Mouse (Mus musculus): Measurements from ENCODE around the gene Zmiz1. TPM values are rescaled to one million over a fixed set of nuclear protein-coding genes. Genes with fewer than 3 reads are reported as not detected.
A peak's percentile ranks its signal among the peaks of the same experiment; 100 is the strongest.

Gene Zmiz1
- polyA plus RNA-seq, 1 experiment from 2014 or later = 22.4 TPM

- H3K4me1 ChIP-seq (replicated peaks; ENCODE audit: control insufficient read depth, insufficient read depth, low read length) = peaks cover 44% of the 10 kb centered on the region
- H3K4me2 ChIP-seq (ENCODE audit: low read depth, low read length) = peak overlapping the region; percentile 90
- ATAC-seq (ENCODE audit: low read depth) = peak; percentile 1; the same call in 1 of the 2 replicates
- peak overlapping the region; percentile 100 for H3K27ac ChIP-seq (ENCODE audit: low read length)
- H3K4me3 ChIP-seq (ENCODE audit: low read length) = peak overlapping the region; percentile 97
- H3K36me3 ChIP-seq (ENCODE audit: control insufficient read depth, insufficient read depth, low read length) = no peaks in the 10 kb centered on the region
- H3K9me3 ChIP-seq (ENCODE audit: control insufficient read depth, low read length) = no peaks in the 10 kb centered on the region
- H3K9ac ChIP-seq (ENCODE audit: low read length) = peak overlapping the region; percentile 98
- H3K27me3 ChIP-seq (ENCODE audit: control insufficient read depth, insufficient read depth, low read depth, low read length) = no peaks in the 10 kb centered on the region
- under 1% methylated on average over 58 of the region's 63 CpGs for WGBS
Measured at GRCm38 (mm10) chr14:25459998-25460800, 1.2 kb downstream of the Zmiz1 start.

GRCm38 (mm10) chr14:25460801-25461675, 2.1 kb downstream of the Zmiz1 start:
- 0% methylated on average over 42 of the region's 42 CpGs for WGBS
- H3K4me1 ChIP-seq (replicated peaks; ENCODE audit: control insufficient read depth, insufficient read depth, low read length) = peaks cover 47% of the 10 kb centered on the region
- ATAC-seq (ENCODE audit: low read depth) = peak; percentile 26

GRCm38 (mm10) chr14:25461676-25462385, 2.8 kb downstream of the Zmiz1 start:
- peak overlapping the region; percentile 90 for H3K4me2 ChIP-seq (ENCODE audit: low read depth, low read length)
- peak overlapping the region; percentile 98 for H3K9ac ChIP-seq (ENCODE audit: low read length)
- no peak for ATAC-seq (ENCODE audit: low read depth)
- H3K4me1 ChIP-seq (replicated peaks; ENCODE audit: control insufficient read depth, insufficient read depth, low read length) = peaks cover 55% of the 10 kb centered on the region
- H3K4me3 ChIP-seq (ENCODE audit: low read length) = peak overlapping the region; percentile 97
- no peaks in the 10 kb centered on the region for H3K36me3 ChIP-seq (ENCODE audit: control insufficient read depth, insufficient read depth, low read length)
- H3K9me3 ChIP-seq (ENCODE audit: control insufficient read depth, low read length) = no peaks in the 10 kb centered on the region
- peak overlapping the region; percentile 100 for H3K27ac ChIP-seq (ENCODE audit: low read length)
- WGBS = 12% methylated on average over 12 of the region's 12 CpGs
- no peaks in the 10 kb centered on the region for H3K27me3 ChIP-seq (ENCODE audit: control insufficient read depth, insufficient read depth, low read depth, low read length)

More at GRCm38 (mm10) chr14:25460801-25461675, 2.1 kb downstream of the Zmiz1 start:
- H3K9me3 ChIP-seq (ENCODE audit: control insufficient read depth, low read length) = no peaks in the 10 kb centered on the region
- H3K4me2 ChIP-seq (ENCODE audit: low read depth, low read length) = peak overlapping the region; percentile 90
- peak overlapping the region; percentile 98 for H3K9ac ChIP-seq (ENCODE audit: low read length)
- peak overlapping the region; percentile 100 for H3K27ac ChIP-seq (ENCODE audit: low read length)
- H3K36me3 ChIP-seq (ENCODE audit: control insufficient read depth, insufficient read depth, low read length) = no peaks in the 10 kb centered on the region
- H3K4me3 ChIP-seq (ENCODE audit: low read length) = peak overlapping the region; percentile 97
- no peaks in the 10 kb centered on the region for H3K27me3 ChIP-seq (ENCODE audit: control insufficient read depth, insufficient read depth, low read depth, low read length)

GRCm38 (mm10) chr14:25462975-25463374, 4.0 kb downstream of the Zmiz1 start:
- H3K9ac ChIP-seq (ENCODE audit: low read length) = no peak overlapping the region
- no peak overlapping the region for H3K27ac ChIP-seq (ENCODE audit: low read length)
- H3K4me3 ChIP-seq (ENCODE audit: low read length) = no peak overlapping the region
- peaks cover 64% of the 10 kb centered on the region for H3K4me1 ChIP-seq (replicated peaks; ENCODE audit: control insufficient read depth, insufficient read depth, low read length)
- no peaks in the 10 kb centered on the region for H3K9me3 ChIP-seq (ENCODE audit: control insufficient read depth, low read length)
- whole genome bisulfite sequencing = 29% methylated on average over 1 of the region's 1 CpGs
- no peaks in the 10 kb centered on the region for H3K36me3 ChIP-seq (ENCODE audit: control insufficient read depth, insufficient read depth, low read length)
- ATAC-seq (ENCODE audit: low read depth) = no peak
- H3K4me2 ChIP-seq (ENCODE audit: low read depth, low read length) = no peak overlapping the region
- no peaks in the 10 kb centered on the region for H3K27me3 ChIP-seq (ENCODE audit: control insufficient read depth, insufficient read depth, low read depth, low read length)

- 15% methylated on average over 9 of the region's 9 CpGs for WGBS
- Histone ChIP-seq H3K27ac (ENCODE audit: low read length) (no peak overlapping the region), H3K4me1 (replicated peaks; ENCODE audit: control insufficient read depth, insufficient read depth, low read length) (peaks cover 70% of the 10 kb centered on the region), H3K27me3 (ENCODE audit: control insufficient read depth, insufficient read depth, low read depth, low read length) (no peaks in the 10 kb centered on the region), H3K9ac (ENCODE audit: low read length) (peak overlapping the region; percentile 44; the same call in 1 of the 2 replicates), H3K9me3 (ENCODE audit: control insufficient read depth, low read length) (no peaks in the 10 kb centered on the region), H3K4me2 (ENCODE audit: low read depth, low read length) (0 out of 2 replicates have a peak overlapping the region, but pooled peaks have one; percentile 26), H3K36me3 (ENCODE audit: control insufficient read depth, insufficient read depth, low read length) (no peaks in the 10 kb centered on the region), H3K4me3 (ENCODE audit: low read length) (no peak overlapping the region)
- no peak for ATAC-seq (ENCODE audit: low read depth)
Measured at GRCm38 (mm10) chr14:25463919-25464318, 4.9 kb downstream of the Zmiz1 start.

- H3K9me3 ChIP-seq (ENCODE audit: control insufficient read depth, low read length) = no peaks in the 10 kb centered on the region
- peaks cover 71% of the 10 kb centered on the region for H3K4me1 ChIP-seq (replicated peaks; ENCODE audit: control insufficient read depth, insufficient read depth, low read length)
- H3K4me2 ChIP-seq (ENCODE audit: low read depth, low read length) = no peak overlapping the region
- H3K9ac ChIP-seq (ENCODE audit: low read length) = peak overlapping the region; percentile 21; the same call in 1 of the 2 replicates
- no peaks in the 10 kb centered on the region for H3K36me3 ChIP-seq (ENCODE audit: control insufficient read depth, insufficient read depth, low read length)
- ATAC-seq (ENCODE audit: low read depth) = peak; percentile 8; the same call in 1 of the 2 replicates
- no peaks in the 10 kb centered on the region for H3K27me3 ChIP-seq (ENCODE audit: control insufficient read depth, insufficient read depth, low read depth, low read length)
- WGBS = 51% methylated on average over 8 of the region's 8 CpGs
- H3K27ac ChIP-seq (ENCODE audit: low read length) = no peak overlapping the region
- no peak overlapping the region for H3K4me3 ChIP-seq (ENCODE audit: low read length)
Measured at GRCm38 (mm10) chr14:25464611-25465307, 5.8 kb downstream of the Zmiz1 start.

GRCm38 (mm10) chr14:25466361-25466760, 7.4 kb downstream of the Zmiz1 start:
- H3K9me3 ChIP-seq (ENCODE audit: control insufficient read depth, low read length) = no peaks in the 10 kb centered on the region
- peak overlapping the region; percentile 41 for H3K27ac ChIP-seq (ENCODE audit: low read length)
- H3K27me3 ChIP-seq (ENCODE audit: control insufficient read depth, insufficient read depth, low read depth, low read length) = no peaks in the 10 kb centered on the region
- 0 out of 2 replicates have a peak overlapping the region, but pooled peaks have one; percentile 8 for H3K4me2 ChIP-seq (ENCODE audit: low read depth, low read length)
- WGBS = 34% methylated on average over 4 of the region's 4 CpGs
- no peak overlapping the region for H3K9ac ChIP-seq (ENCODE audit: low read length)
- H3K4me3 ChIP-seq (ENCODE audit: low read length) = no peak overlapping the region
- H3K36me3 ChIP-seq (ENCODE audit: control insufficient read depth, insufficient read depth, low read length) = no peaks in the 10 kb centered on the region
- peaks cover 69% of the 10 kb centered on the region for H3K4me1 ChIP-seq (replicated peaks; ENCODE audit: control insufficient read depth, insufficient read depth, low read length)
- ATAC-seq (ENCODE audit: low read depth) = no peak

GRCm38 (mm10) chr14:25467911-25468668, 9.1 kb downstream of the Zmiz1 start:
- Histone ChIP-seq H3K36me3 (ENCODE audit: control insufficient read depth, insufficient read depth, low read length) (no peaks in the 10 kb centered on the region), H3K4me3 (ENCODE audit: low read length) (no peak overlapping the region), H3K4me2 (ENCODE audit: low read depth, low read length) (no peak overlapping the region), H3K9ac (ENCODE audit: low read length) (no peak overlapping the region), H3K4me1 (replicated peaks; ENCODE audit: control insufficient read depth, insufficient read depth, low read length) (peaks cover 69% of the 10 kb centered on the region), H3K27me3 (ENCODE audit: control insufficient read depth, insufficient read depth, low read depth, low read length) (no peaks in the 10 kb centered on the region), H3K27ac (ENCODE audit: low read length) (no peak overlapping the region), H3K9me3 (ENCODE audit: control insufficient read depth, low read length) (no peaks in the 10 kb centered on the region)
- no peak for ATAC-seq (ENCODE audit: low read depth)
- WGBS = 52% methylated on average over 10 of the region's 10 CpGs

All from lung, embryonic 16.5 days (tissue).